Mouse (Mus musculus): Measurements from ENCODE around the gene Ndel1.
"Not testable (repeated sequence)": the region's sequence is repeated elsewhere in the genome, so short reads cannot be mapped to it uniquely, and the experiment has no call there.

Gene Ndel1

DNA sequence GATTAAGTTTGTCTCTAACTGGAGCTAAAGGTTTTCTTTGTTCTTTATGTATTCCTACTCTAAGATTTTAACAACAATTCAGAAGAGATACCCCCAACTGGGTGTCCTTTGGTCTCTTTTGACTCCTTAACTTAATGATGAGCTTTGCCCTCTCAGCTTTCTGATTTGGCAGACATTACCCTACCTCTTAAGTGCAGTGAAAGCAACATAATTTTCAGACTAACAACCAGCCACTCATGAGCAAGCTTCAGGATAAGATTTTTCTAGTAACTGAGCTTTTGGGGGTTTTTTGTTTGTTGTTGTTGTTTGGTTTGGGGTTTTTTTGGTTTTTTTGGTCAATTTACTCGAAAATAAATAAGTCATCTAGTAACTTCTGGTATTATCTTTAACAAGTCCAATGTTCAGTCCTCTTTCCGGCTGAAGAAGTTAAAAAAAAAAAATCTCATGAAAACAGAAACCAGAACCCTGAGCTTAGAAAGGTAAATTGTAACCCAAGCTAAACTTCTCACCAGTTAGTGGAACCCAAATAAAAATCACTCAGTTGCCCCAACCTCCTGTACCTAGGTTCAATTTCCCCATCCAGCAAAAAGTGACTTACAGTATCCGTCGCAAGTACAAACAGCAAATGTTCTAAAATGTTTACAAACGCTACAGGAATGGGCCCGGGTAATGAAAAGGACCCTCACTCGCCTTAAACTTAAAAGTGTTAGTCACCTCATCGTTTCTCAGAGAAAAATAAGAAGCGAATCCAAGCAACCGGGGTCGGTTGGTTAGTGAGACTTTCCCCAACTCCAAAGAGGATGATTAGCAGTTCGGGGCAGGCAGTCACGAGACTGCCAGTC is 19.8 kb downstream of the Ndel1 start:
- no peak for DNase-seq (ENCODE audit: low read depth, low spot score)

DNA sequence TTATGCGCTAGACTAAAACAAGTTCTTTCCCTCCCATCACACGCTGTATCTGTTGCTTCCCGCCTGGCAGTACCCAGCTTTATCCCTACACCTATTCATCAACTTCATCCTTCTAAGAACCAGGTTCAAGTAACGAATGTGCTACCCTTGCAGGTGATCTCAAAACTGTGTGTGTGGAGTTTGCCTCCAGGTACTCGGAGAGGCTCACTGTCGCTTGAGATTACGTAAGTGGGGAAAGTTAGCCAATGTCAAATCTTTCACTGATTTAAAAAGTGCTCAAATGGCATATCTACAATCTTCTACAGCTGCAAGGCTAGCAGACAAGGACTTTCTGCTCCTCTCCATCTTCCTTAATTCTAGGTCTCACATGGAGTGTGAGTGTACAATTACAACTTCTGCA is 20.8 kb downstream of the Ndel1 start:
- DNase-seq (ENCODE audit: low read depth, low spot score): no peak

- DNase-seq (ENCODE audit: low read depth, low spot score): no peak
Measured at GRCm38 (mm10) chr11:68839606-68840005, 32.1 kb downstream of the Ndel1 start.

DNA sequence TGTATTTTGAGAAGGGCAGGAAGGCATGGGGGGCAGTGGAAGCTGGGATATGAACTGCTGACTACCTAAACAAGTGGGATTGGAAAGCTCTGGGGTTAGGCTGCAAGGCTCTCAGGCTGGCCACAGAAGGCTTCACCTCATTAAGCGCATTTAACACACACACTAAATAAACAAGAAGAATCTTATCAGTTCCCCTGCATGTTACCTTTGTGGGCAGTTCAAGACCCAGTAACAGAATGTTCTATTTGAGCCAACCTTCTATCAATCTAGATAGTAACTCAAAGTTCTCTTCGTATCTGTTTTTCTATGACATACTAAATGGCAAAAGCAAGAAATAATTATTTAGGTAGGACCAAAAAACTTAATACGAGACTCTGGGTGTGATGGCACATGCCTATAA is 36.6 kb downstream of the Ndel1 start:
- DNase-seq (ENCODE audit: low read depth, low spot score): no peak

GRCm38 (mm10) chr11:68833593-68833992 is 38.1 kb downstream of the Ndel1 start:
- no peak for DNase-seq (ENCODE audit: low read depth, low spot score)

GRCm38 (mm10) chr11:68832793-68833192 is 38.9 kb downstream of the Ndel1 start:
- DNase-seq (ENCODE audit: low read depth, low spot score): no peak

GRCm38 (mm10) chr11:68831580-68831979 is 40.1 kb downstream of the Ndel1 start:
- DNase-seq (ENCODE audit: low read depth, low spot score): not testable (repeated sequence)

DNA sequence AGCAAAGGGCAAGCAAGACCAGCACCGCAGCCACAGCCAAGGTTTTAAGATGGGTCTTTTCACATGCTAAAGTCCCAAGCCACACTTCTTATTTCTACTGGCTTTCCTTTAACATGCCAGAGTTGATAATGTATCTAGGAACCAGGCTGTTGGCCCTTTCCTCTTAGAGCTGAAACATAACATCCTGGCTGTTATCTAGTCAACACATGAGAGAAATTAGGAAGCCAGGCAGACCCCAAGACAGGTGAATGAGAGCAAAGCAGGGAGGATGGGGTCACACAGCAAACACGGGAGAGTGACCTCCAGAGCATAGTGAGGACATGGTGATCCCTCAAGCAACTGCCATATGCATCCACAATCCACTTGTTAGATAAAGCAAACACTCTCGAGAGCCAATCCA is 44.9 kb downstream of the Ndel1 start:
- no peak for DNase-seq (ENCODE audit: low read depth, low spot score)

DNA sequence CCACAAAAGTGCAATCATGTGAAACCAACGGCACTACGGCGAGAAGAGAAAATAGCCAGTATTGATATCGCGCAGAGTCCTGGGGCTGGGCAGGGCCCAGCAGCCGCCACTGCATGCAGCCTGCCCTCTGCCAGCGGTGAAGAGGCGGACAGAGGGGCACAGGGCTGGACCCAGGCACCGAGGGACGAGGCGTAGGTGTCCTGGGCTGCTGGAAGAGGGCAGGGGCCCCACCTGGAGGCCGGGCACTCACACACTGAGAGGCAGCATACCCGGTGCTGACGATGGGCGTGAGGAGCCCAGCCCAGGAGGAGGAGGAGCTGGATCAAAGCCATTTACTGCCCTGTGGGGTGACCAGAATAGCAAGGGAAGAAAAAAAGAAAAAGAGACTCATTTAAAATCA is 49.3 kb downstream of the Ndel1 start:
- DNase-seq (ENCODE audit: low read depth, low spot score): no peak

DNA sequence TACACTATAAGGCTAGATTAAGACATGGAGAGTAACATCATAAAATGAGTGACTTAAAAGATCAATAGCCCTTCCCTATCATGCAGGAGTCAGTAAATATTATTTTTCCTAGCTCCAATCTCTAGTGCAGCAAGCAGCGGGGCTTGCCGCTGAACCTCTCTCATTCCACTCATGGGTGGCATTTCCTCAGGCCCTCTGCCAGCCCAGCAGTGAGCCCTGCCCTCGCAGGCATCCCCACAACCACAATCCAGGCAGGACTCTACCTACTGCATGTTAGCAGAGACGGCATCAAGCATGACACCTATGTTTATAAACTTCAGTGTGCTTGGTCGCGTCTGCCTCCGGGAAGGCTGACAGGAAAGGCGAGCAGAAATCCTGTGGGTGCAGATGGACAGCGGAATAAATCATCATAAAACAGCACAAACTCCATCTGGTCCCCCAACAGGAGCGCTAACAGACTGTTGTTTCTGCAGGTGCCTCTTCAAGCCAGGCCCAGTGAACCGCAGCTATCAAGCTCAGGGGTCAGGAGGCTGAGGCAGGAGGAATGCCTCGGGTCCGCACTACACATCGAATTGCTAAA is 52.3 kb downstream of the Ndel1 start:
- DNase-seq (ENCODE audit: low read depth, low spot score): no peak

- no peak for DNase-seq (ENCODE audit: low read depth, low spot score)
Measured at GRCm38 (mm10) chr11:68818416-68818815, 53.2 kb downstream of the Ndel1 start.

DNA sequence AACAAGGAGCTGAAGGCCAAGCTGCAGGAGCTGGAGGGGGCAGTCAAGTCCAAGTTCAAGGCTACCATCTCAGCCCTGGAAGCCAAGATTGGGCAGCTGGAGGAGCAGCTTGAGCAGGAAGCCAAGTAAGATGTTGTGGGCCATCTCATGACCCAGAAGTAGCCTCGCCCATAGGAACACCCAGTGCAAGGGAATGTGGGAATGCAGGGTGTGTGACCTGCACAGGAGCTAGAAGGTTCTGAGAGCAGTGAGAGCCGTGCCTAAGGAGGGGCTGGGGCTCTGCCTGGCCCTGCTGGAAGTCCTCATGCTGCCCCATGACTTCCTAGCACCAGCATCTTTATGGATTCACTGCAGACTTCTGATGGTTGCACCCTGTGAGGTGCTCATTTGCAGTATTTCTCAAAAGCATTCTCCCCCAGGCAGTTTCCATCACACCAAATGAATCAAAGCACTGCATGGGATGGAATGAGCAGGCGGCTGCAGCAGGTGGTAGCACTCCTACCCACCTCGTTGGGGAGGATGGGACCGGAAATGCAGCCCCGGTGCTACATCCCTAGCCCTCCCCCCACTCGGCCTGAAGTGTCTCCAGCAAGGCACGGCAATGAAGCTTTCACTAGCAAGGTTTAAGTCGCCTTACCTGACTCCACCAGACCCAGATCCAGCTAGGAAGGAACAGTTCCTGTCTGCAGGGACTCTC is 59.6 kb downstream of the Ndel1 start:
- DNase-seq (ENCODE audit: low read depth, low spot score): no peak

- peak; percentile 41 for DNase-seq (ENCODE audit: low read depth, low spot score)
Measured at GRCm38 (mm10) chr11:68807787-68808186, 63.9 kb downstream of the Ndel1 start.

GRCm38 (mm10) chr11:68805148-68805547 is 66.5 kb downstream of the Ndel1 start:
- DNase-seq (ENCODE audit: low read depth, low spot score): no peak

- no peak for DNase-seq (ENCODE audit: low read depth, low spot score)
Measured at GRCm38 (mm10) chr11:68798258-68798657, 73.4 kb downstream of the Ndel1 start.

DNA sequence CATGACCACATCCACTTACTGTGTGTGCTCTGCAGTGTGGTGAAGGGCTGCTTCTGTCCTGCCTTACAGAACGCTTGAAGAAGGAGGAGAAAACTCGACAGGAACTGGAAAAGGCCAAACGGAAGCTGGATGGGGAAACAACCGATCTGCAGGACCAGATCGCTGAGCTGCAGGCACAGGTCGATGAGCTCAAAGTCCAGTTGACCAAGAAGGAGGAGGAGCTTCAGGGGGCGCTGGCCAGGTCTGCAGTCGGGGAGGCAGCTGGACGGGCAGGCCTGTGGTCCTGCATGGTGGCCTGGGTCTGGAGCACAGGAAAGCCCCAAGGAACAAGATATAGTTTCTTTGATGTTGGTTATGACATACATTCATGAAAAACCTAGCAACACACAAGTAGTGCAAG is 79.9 kb downstream of the Ndel1 start:
- DNase-seq (ENCODE audit: low read depth, low spot score): no peak

DNA sequence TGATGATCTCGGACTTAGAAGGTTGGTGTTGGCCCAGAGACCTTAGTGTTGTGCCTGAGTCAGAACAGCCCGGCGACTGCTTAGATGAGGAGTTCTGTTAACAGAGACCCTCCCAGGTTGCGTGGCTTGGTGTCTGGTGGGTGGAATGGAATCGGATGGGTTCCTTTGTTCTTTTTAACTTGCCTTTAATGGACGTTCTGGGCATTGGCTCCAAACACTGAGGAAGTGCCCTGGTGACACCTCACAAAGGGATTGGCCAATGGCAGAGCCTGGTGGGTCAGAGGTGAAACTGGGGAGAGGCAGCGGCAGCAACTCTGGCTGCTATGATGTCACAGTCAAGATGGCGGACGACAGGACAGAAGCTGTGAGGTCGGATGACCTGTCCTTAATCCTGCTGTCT is 80.9 kb downstream of the Ndel1 start:
- no peak for DNase-seq (ENCODE audit: low read depth, low spot score)

- no peak for DNase-seq (ENCODE audit: low read depth, low spot score)
Measured at GRCm38 (mm10) chr11:68787222-68787621, 84.4 kb downstream of the Ndel1 start.

GRCm38 (mm10) chr11:68785813-68786212 is 85.8 kb downstream of the Ndel1 start:
- DNase-seq (ENCODE audit: low read depth, low spot score): no peak

GRCm38 (mm10) chr11:68782336-68782735 is 89.3 kb downstream of the Ndel1 start:
- no peak for DNase-seq (ENCODE audit: low read depth, low spot score)

DNA sequence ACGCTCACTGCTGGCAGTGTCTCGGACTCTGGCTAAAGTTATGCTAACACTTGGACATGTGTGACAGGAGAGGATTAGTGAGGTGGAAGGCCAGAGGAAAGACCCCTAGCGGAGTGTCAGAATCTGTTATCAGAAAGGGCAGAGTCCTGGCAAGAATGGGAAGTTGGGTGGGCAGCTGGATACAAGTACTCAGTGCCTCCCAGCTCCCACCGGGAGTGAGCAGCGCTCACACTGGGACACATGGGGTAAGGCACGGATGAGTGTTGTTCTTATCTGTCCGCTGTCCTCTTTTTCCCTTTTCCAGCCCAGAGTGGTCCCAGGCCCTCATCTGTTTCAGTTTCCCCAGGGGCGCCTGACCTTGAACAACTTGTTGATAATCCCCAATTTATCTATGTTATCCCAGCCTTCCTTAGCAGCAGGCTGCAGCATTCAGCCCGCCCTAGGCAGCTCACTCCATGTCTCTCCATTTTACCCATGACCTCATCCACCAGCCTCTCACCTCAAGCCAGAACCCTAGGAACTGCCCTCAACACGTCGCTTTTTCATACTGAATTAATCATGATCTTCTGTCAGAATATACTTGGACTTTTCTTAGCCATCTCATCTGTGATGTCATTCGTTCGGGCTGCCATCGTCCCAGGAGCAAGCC is 91.1 kb downstream of the Ndel1 start:
- DNase-seq (ENCODE audit: low read depth, low spot score): no peak

GRCm38 (mm10) chr11:68779735-68780465 is 91.8 kb downstream of the Ndel1 start:
- DNase-seq (ENCODE audit: low read depth, low spot score): no peak
